Mouse (Mus musculus): Measurements from ENCODE around the gene Palb2. TPM values are rescaled to one million over a fixed set of nuclear protein-coding genes. Genes with fewer than 3 reads are reported as not detected.

Palb2 gene
- 1 to 10 TPM; 1.1 to 1.3 TPM for total RNA-seq (2021)
- long read RNA-seq, experiment 1 = 0 reads
- long read RNA-seq, experiment 2 = 0 reads

DNA sequence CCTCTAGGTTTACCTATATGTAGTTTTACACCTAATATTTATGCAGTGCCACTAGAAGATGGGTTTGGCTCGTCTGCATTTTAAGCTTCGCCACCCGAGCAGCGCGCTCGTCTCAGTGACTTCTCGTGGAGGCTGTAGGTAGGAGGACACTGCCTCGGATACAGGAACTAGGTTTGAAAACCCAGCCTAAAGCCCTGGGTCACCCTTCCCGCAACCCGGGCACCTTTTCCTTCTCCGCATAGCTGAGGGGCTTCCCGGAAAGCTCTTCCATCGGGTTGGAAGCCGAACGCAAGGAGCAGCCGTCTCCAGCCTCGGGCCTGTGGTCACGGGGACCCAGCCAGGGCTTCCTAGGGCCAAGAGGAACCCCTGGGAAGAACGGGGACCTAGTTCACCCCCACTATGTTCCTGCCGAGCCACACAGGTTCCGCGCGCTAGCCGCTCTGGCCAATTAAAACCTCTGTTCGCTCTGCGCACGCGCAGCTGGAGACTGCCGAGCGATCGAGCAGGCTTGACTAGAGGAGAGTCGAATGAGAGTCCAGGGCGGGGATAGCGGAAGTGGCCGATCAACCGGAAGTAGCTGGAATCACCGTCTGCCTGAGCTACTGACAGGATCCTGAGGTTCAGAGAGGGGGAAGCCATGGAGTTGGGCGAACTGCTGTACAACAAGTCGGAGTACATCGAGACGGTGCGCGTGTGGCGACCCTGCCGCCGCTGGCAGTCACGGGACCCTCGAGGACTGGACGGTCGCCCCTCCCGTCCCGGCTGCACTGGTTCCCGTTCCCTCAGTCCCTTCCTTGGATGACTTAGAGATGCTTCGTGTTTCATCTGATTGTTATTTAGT is at the start of gene Palb2, which contains the start of gene Dctn5:
Gene Palb2, minus strand, starts transcription at position 489 of the 841 bp plus-strand sequence.
Gene Dctn5, plus strand, starts transcription at position 545 of the 841 bp plus-strand sequence.
- intact Hi-C loops (cut with DNase I) = no loop called here
- DNase-seq (ENCODE audit: low spot score in 2 of 2) = peak; percentile 98 to 99

DNA sequence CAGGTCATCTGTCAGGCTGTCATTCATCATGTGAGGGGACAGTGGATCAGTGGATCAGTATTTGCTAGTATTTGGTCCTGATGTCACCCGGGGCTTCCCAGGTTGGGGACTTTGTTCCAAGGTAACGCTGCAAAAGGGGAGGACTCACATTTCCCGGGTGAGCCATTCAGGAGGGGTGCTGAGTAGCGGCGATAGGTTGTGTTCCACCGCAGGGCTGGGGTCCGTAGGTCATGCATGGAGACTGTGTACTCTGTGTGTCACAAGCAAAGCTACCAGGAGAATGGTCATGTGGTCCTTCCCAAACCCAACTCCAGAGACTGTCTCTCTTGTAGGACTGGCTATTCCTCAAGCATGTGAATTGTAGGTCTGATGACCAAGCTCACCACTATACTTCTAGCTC is 47.9 kb upstream of the Palb2 start:
- intact Hi-C loops (cut with DNase I) = no loop called here
- DNase-seq (ENCODE audit: low spot score in 2 of 2) = no peak

DNA sequence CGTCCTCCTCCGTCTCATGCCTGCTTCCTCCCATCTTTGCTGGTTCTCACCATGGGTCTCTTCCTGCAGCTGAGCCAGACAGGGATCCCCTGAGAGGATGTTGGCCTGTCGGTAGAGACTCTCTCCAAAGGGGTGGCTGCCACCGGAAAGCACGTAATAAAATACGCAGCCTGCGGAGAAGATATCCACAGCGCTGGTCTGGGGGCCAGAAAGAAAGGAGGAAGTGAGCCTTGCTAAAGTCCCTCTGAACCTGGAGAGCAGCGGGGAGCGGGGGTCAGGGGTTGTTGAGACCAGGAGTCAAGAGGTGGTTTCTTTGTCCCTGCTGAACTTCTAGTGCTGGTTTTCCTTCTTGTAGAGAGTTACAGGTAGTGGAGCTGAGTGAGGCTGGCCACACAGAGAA is 38.8 kb upstream of the Palb2 start:
- intact Hi-C loops (cut with DNase I) = no loop called here
- no peak for DNase-seq (ENCODE audit: low spot score in 2 of 2)

DNA sequence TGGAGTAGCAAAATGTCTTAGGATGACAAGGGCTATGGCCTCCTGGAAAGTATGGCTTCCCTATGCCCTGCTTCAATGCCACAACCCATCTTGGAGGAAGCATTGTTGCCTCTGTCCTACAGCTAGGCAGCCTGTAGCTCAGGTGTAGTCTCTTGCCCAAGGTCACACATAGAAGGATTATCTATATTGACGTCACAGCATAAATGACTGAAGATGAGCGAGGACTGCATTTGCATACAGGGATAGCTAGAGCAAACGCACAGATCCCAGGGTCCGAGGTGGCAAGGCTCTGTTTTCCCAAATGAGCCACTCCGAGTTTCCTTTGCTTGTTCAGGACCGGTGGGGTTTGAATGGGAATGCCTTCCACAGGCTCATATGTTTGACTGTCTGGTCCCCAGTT is 37.9 kb upstream of the Palb2 start:
- intact Hi-C loops (cut with DNase I) = no loop called here
- no peak for DNase-seq (ENCODE audit: low spot score in 2 of 2)

DNA sequence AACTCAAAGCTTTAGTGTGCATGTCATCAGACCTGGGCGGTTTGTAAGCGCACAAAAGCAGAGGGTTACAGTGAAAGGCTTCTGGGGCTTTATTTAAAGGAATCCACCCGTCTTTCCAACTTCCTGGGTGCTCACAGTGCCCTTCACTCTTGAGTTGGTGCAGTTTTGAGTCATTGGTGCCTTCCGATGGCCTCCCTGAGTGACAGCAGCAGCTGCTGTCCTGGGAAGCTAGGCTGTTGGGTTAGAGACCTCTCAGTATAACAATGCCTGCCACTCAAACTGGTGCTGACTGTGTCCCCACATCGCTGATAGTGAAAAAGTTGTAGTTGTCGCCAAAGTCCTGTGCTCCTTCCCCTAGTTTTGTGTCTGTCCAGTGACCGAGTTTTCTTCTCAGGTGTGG is 34.4 kb upstream of the Palb2 start:
- DNase-seq (ENCODE audit: low spot score in 2 of 2) = no peak
- intact Hi-C loops (cut with DNase I) = no loop called here

DNA sequence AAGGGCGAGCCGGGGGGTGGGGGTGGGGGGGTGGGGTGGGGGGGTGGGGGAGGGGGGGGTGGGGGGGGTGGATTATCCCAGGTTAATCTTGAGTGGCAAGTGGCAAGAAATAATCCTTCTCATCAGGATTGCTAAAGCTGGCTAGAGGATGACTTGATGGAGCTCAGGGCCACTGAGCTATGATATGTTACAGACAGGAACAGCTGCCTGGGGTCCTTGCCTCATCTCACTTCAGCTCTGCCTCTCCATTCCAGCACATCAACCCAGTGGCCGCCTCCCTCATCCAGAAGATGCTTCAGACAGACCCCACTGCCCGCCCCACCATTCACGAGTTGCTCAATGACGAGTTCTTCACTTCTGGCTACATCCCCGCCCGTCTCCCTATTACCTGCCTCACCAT is 31.0 kb upstream of the Palb2 start:
- DNase-seq (ENCODE audit: low spot score in 2 of 2) = no peak
- intact Hi-C loops (cut with DNase I) = no loop called here

DNA sequence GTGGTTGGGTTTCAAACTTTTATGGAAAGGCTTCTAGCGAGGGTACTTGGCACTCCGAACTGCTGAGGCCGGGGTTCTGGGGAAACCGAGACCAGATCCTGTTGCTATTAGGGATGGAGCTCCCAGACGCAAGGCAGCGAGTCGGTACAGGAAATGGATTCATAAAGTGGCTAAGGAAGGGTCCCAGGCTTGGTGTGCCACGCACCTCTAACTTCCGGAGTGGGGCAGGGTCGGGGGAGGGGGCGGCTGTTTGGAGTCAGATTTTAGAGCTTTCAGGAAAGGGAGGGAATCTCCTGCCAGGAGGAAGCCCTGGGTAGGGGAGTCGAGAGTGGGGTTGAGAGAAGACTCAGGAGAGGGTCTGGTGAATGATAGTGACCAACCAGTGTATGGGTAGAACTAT is 27.3 kb upstream of the Palb2 start:
- DNase-seq (ENCODE audit: low spot score in 2 of 2) = no peak
- intact Hi-C loops (cut with DNase I) = no loop called here

DNA sequence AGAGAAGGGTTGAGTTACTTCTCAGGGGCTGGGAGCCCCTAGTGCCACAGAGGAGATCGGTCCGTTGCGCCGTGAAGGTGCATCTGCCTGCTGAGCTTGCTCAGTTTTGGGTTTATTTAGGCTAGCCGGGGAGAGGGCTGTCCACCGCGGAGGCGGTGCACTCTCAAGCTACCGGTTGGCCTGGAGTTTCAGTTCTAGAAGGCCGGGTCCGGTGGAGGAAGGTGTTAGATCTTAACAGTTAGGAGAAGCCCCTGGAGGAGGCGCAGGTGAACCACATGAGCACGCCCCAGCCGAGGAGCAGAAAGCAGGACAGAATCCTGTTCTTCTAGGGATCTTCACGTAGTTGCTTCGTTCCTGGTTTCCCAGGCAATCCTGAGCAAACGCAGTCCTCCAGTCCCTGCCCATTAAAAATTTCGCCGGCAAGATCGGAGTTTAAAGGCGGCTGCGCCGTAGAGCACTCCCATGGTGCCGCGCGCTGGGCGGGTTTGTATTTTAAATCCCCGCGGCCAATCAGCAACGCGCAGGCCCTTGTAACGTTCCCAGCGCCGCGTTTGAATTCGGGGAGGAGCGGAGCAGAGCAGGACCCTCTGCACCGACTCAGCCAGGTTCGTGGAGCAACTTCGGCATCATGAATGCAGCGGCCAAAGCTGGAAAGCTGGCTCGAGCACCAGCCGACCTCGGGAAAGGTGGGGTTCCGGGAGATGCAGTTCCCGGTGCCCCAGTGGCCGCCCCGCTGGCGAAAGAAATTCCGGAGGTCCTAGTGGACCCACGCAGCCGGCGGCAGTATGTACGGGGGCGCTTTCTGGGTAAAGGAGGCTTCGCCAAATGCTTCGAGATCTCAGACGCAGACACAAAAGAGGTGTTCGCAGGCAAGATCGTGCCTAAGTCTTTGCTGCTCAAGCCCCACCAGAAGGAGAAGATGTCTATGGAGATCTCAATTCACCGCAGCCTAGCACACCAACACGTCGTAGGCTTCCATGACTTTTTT is 26.4 kb upstream of the Palb2 start, which contains the start of gene Plk1:
Gene Plk1, plus strand, starts transcription at position 525 of the 988 bp plus-strand sequence.
- peak; percentile 67 to 88 for DNase-seq (ENCODE audit: low spot score in 2 of 2)
- intact Hi-C loops (cut with DNase I) = no loop called here

DNA sequence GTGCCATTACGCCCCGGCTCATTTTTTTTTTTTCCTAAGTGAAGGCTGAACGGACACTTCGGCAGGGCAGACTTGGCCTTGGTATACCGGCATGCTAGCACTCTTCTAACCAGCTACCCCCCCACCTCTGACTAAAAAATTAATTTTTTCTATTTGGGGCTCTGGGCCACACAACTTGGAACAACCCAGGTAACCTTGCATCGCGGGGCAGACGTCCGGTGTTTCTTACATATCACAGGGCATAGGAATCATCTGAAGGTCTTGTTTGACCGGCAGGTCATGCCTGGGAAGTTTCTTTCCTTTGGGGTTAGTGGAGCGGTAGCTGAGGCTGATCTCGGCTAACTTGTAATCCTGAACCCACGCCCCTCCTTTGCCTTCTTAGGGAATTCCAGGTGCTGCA is 25.7 kb upstream of the Palb2 start:
- intact Hi-C loops (cut with DNase I) = no loop called here
- DNase-seq (ENCODE audit: low spot score in 2 of 2) = no peak

DNA sequence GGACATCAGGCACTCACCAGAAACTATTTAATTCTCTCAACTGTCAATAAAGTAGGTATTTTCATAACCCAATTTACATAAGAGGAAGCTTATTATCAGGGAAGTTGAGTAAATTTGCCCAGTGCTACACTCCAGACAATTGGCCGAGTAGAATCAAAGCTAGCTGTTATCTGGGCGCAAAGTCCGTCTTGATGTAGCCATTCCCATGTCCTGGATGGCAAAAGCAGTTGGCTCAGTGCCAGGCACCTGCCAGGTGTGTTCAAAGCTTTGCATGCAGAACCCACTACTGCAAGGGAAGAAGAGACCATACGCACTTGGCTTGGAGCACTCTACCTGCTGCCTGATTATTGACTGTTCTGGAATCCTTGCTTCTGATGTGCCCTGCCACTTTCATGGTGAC is 19.7 kb upstream of the Palb2 start:
- intact Hi-C loops (cut with DNase I) = no loop called here

DNA sequence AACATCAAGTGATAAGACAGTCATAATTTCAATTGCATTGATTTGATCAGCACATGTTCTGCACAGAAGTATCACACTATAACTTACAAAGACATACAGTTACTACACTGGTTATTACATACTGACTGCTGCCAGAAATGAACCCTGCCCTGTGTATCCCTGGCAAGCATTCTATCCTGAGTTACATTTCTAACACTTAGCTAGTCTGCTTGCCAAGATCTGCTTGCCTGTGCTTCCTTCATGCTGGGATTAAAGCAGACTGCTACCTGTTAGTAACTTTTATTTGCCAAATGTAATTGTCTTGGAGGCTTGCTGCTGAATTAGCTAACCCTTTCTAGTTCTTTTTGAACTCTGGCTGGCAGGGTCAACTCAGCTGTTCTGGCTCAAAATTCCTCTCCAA is 8.2 kb upstream of the Palb2 start:
- intact Hi-C loops (cut with DNase I) = no loop called here
- no peak for DNase-seq (ENCODE audit: low spot score in 2 of 2)

More for the DNA sequence above, 19.7 kb upstream of the Palb2 start:
- DNase-seq (ENCODE audit: low spot score in 2 of 2) = no peak

DNA sequence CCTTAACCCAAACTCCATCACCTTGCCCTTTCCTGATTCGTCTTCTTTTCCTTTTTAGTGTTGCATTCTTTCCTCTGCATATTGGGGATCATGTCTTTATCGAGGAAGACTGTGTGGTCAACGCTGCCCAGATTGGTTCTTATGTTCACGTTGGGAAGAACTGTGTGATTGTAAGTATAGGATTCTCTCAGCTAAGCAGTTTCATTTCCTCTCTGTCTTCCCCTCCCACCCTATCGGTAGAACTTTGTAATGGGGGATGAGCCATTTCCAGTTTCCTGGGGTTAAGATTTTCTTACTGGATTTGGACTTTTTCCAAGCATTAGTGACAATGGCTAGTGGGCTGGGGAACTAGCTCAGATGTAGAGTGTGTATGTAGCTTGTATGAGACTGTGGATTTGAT is 5.4 kb upstream of the Palb2 start:
- no peak for DNase-seq (ENCODE audit: low spot score in 2 of 2)
- intact Hi-C loops (cut with DNase I) = no loop called here

DNA sequence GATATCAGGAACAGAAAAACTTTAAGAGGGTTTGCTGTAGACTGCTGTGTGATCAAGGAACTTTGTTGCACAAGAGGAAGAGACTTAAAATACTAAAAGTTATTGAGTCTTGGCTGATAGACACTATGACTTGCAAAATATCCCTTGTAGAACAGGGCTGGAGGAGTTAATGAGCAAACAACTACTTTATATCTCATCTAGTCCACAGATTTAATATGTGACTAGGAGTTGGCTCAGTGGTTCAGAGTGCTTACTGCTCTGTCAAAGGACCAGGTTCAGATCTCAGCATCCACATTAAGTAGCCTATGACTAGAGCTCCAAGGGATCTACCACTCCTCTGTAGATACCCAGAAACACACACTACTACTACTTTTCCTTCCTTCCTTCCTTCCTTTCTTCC is 4.3 kb upstream of the Palb2 start:
- DNase-seq (ENCODE audit: low spot score in 2 of 2) = no peak
- intact Hi-C loops (cut with DNase I) = no loop called here

DNA sequence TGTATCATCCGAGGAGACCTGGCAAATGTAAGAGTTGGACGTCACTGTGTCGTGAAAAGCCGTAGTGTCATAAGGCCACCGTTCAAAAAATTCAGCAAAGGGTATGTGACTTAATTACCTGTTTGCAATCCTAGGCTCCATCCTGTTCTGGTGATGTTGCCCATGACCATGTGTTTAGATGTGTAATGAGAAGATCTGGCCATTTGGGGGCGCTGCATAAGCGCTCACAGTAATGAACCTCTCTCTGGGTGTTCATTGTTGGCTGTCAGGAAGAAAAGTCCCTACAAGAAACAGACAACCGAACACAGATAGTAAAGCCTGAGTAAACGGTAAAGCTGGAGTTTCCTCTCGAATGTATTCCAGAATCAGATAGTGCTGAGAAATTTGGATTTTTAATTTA is 2.3 kb upstream of the Palb2 start:
- intact Hi-C loops (cut with DNase I) = no loop called here
- peak in 1 of 2 experiments; percentile 66 for DNase-seq (ENCODE audit: low spot score in 2 of 2)

DNA sequence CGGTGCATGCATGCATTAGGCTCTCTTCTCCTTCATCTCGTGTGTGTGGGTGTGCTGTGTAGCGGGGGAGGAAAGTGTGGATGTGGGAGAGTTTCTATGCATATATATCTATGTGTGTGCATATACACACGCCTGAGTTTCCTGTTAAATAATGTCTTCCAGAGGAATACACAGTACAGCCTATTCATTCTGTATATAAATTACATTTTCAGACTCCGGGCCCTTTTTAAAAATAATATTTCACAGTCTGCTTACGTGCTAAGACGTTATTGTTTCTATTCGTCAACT is 497 bp upstream of the Palb2 start:
- intact Hi-C loops (cut with DNase I) = no loop called here
- no peak for DNase-seq (ENCODE audit: low spot score in 2 of 2)

DNA sequence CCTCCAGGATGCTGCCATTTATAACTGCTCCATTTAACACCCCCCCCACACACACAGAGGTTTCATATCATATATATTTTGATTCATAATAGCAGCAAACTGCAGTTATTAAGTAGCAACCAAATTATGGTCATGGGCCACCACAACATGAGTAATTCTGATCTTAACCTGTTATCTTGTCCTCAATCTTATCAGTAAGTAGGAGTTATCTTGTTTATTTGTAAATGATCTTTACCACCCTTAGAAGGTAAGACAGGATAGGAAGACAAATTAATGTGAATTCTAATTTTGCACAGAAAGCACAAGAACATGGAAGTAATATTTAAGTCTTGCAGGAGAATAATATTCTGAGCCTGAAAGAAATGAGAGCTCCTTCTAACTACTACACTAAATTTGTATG is 951 bp downstream of the Palb2 start:
- intact Hi-C loops (cut with DNase I) = no loop called here
- DNase-seq (ENCODE audit: low spot score in 2 of 2) = no peak

DNA sequence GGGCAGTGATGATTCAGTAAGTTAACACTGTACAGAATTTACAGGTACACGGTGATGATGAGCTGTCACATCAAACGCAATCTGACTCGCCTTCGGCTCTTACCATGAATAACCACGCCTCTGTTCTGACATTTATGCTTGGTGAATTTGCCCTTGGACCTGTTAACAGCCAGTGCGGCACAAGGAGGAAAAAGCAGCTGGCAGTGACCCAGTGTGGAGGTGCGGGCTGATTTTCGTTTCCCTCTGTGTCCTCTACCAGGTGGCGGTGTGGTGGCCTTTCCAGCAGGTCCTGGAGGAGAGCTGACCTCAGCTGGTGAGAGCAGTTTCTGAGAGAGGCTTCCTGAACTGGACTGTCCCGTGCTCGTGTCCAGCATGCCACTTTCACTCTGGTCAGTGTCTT is 5.8 kb downstream of the Palb2 start:
- no peak for DNase-seq (ENCODE audit: low spot score in 2 of 2)
- intact Hi-C loops (cut with DNase I) = no loop called here

DNA sequence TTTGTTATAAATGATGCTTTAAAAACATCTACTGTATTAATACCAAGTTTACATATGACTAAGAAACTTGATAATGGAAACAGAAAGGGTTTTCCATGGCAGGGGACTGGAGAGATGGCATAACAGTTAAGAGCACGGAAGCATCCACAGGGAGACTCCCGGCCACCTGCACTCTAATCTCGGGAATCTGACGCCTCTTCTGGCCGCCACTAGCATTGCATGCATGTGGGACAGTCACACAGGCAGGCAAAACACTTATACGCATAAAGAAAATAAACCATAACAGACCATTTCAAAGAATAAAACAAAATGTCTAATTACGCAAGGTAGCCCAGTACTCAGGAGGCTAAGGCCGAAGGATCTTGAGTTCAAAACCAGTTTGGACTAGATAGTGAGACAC is 7.1 kb downstream of the Palb2 start:
- no peak for DNase-seq (ENCODE audit: low spot score in 2 of 2)
- intact Hi-C loops (cut with DNase I) = no loop called here

DNA sequence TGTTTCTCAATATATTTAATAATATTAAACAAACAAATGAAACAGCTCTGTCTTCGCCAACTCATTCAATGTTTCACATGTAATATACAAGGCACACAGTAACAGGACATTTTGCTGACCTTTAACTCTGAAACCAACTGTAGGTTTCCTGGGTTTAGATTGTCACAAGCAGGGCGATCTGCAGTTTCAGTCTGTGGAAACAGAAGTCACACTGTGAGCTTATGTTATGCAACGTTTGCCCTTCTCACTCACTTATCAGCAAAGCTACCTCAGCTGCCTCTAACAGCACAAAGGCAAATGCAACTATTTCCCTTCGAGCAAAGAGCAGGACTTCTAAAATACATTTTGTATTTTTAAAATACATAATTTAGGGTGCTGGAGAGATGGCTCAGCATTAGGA is 9.3 kb downstream of the Palb2 start:
- no peak for DNase-seq (ENCODE audit: low spot score in 2 of 2)
- intact Hi-C loops (cut with DNase I) = no loop called here

DNA sequence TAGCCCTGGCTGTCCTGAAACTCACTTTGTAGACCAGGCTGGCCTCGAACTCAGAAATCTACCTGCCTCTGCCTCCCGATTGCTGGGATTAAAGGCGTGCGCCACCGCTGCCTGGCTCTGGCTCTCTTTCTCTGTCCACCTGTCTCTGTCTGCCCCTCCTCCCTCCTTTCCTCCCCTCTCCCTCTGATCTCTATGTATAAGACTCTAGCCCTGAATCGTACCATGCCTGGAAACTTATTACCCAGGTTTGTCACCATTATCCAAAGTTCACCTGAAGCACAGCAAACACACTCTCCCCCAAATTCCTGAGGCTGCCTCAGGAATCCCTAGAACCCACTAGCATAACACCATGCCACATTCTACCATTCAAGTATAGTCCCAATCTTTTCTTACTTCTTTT is 24.6 kb downstream of the Palb2 start:
- no peak for DNase-seq (ENCODE audit: low spot score in 2 of 2)
- intact Hi-C loops (cut with DNase I) = no loop called here

Data from left cerebral cortex, postnatal 14 days (tissue).